Mouse (Mus musculus) kidney, adult 2 months (tissue): ENCODE measurements around the gene Phtf2. TPM values are rescaled to one million over a fixed set of nuclear protein-coding genes. Genes with fewer than 3 reads are reported as not detected.
"Not testable (repeated sequence)": the region's sequence is repeated elsewhere in the genome, so short reads cannot be mapped to it uniquely, and the experiment has no call there.

ENCODE experiments used
- DNase-seq: peaks from one replicate; pipeline ENCODE4 v3.0.0; 2021
- H3K27ac ChIP-seq: fragments of 200-500 bp; 2 replicates; pipeline ENCODE4 v1.5.1; 2012; ENCODE audit warnings: low read depth, low read length, control low read depth, inconsistent platforms; ENCODE audit not compliant: insufficient read depth
- H3K27me3 ChIP-seq: fragments of 200-500 bp; replicated peaks from 2 replicates; pipeline ENCODE4 v1.6.1; 2012; ENCODE audit warnings: mild to moderate bottlenecking, moderate library complexity, low read length, inconsistent platforms; ENCODE audit not compliant: control insufficient read depth, insufficient read depth
- H3K36me3 ChIP-seq: fragments of 200-500 bp; 2 replicates; pipeline ENCODE4 v1.6.1; 2012; ENCODE audit warnings: mild to moderate bottlenecking, moderate library complexity, low read length, inconsistent platforms; ENCODE audit not compliant: control insufficient read depth, insufficient read depth
- H3K4me1 ChIP-seq: fragments of 200-500 bp; 2 replicates; pipeline ENCODE4 v1.6.1; 2011; ENCODE audit warnings: low read length; ENCODE audit not compliant: control insufficient read depth, insufficient read depth
- H3K4me3 ChIP-seq: fragments of 200-500 bp; 2 replicates; pipeline ENCODE4 v1.5.1; 2011; ENCODE audit warnings: mild to moderate bottlenecking, low read depth, low read length, control low read depth; ENCODE audit not compliant: insufficient read depth
- CTCF ChIP-seq: fragments of 200-500 bp; conservative IDR thresholded peaks from 2 replicates; pipeline ENCODE4 v1.5.1; 2011; ENCODE audit warnings: low read depth, mild to moderate bottlenecking, control low read depth, low read length, moderate library complexity, mixed read lengths; ENCODE audit not compliant: insufficient read depth, insufficient read length
- POLR2A ChIP-seq: fragments of 200-500 bp; IDR thresholded peaks from one replicate; pipeline ENCODE4 v1.6.1; 2011; ENCODE audit warnings: low read depth, low read length, control low read depth
- WGBS: fragments of 180-500 bp; shearing (Covaris S2); methylation state at CpG from one replicate; pipeline ENCODE4 v1.1.7; 2018; 5-methylcytosine and 5-hydroxymethylcytosine counted together
- polyA plus RNA-seq: library from polyadenylated mRNA; depleted of rRNA; stranded (reverse); fragments of >200 nt; gene quantifications from 2 replicates; pipeline ENCODE4 v1.2.3, GENCODE M21; 2012

The Phtf2 gene
- polyA plus RNA-seq, 1 experiment: 4.0 TPM

DNA sequence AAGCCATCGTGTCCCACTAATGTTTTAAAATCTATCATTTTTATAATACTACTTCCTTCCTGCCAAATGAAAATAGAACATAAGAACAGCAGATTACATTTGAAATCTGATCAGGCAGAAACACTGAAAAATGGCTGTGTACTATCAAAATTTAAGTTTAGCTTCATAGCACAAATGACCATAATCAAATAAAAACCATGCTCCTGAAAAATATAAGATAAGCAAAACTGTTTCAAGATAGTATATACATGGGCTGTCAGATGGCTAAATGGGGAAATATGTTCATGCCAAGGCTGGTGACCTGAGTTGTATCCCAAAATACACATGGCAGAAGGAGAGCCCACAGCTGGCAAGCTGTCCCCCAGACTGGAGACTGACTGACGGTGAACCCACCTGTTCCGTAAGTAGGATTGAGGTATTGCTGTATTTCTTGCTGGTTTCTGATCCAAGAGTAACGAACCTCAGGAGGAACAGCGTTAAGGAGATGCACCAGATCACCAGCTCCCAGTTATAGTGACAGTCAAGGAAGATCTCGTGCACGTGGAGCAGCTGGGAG, 116.5 kb downstream of the Phtf2 start:
- WGBS: 87% methylated on average over 7 of the region's 7 CpGs
- Histone ChIP-seq H3K27me3 (no peaks in the 10 kb centered on the region), H3K4me3 (no peak overlapping the region), H3K36me3 (peaks cover under 1% of the 10 kb centered on the region; the same call in 1 of the 2 replicates), H3K4me1 (no peaks in the 10 kb centered on the region), H3K27ac (no peak overlapping the region)
- TF ChIP-seq CTCF: no peak
- no peak for TF ChIP-seq POLR2A
- DNase-seq: no peak

GRCm38 (mm10) chr5:20762441-20762840, 119.5 kb downstream of the Phtf2 start:
- DNase-seq, H3K27me3 ChIP-seq: not testable (repeated sequence)
- 95% methylated on average over 3 of the region's 3 CpGs for WGBS

GRCm38 (mm10) chr5:20760368-20761162, 121.4 kb downstream of the Phtf2 start:
- Histone ChIP-seq H3K27me3 (no peaks in the 10 kb centered on the region), H3K4me3 (no peak overlapping the region), H3K27ac (no peak overlapping the region), H3K4me1 (no peaks in the 10 kb centered on the region), H3K36me3 (peaks cover 2% of the 10 kb centered on the region; the same call in 1 of the 2 replicates)
- TF ChIP-seq POLR2A (no peak), CTCF (no peak)
- no peak for DNase-seq
- 96% methylated on average over 12 of the region's 12 CpGs for whole genome bisulfite sequencing

More at GRCm38 (mm10) chr5:20762441-20762840, 119.5 kb downstream of the Phtf2 start:
- H3K4me1 ChIP-seq, H3K36me3 ChIP-seq, H3K4me3 ChIP-seq, H3K27ac ChIP-seq: not testable (repeated sequence)

DNA sequence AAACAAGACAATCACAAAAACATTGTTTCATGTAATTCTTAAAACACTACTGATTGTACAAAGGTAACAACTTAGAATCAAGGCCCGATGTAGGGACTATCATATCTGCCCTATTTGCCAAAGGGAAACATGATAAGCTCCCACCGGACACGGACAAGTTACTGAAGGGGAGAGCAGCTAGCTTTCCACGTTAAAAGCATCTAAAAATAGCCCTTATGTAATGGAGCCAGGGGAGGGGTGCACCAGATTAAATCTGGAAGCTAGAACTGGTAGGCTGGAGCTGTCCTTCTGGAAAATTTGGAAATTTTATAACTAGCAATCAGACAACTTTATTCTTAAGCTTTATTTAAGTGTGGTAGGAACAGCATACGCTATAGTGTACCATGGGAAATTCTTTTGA, 122.2 kb downstream of the Phtf2 start:
- TF ChIP-seq CTCF: no peak
- TF ChIP-seq POLR2A: no peak
- DNase-seq: no peak
- H3K36me3 ChIP-seq: peaks cover 2% of the 10 kb centered on the region; the same call in 1 of the 2 replicates
- no peaks in the 10 kb centered on the region for H3K27me3 ChIP-seq
- no peaks in the 10 kb centered on the region for H3K4me1 ChIP-seq
- no peak overlapping the region for H3K27ac ChIP-seq
- no peak overlapping the region for H3K4me3 ChIP-seq
- WGBS: 59% methylated on average over 5 of the region's 5 CpGs

DNA sequence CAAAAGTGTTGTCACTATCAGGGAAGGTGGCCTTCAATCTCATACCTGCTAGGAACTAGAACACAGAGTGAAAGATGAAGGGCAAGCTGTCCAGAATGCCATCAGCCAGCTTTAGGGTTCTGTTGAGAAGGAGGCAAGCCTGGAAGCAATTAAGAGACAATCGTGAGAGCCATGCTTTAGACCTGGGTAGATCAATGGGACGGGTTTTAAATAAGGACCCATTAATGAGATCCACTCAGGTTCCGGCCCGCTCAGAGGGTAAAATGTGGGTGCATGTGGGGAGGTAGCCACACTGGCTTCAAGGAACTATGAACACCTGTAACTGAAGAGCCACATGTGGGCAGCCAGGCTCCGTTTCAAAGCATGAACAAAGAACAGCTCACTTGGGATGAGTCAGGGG, 128.0 kb downstream of the Phtf2 start:
- WGBS: 72% methylated on average over 5 of the region's 5 CpGs
- TF ChIP-seq POLR2A: no peak
- no peak for TF ChIP-seq CTCF
- H3K4me3 ChIP-seq: no peak overlapping the region
- H3K4me1 ChIP-seq: no peaks in the 10 kb centered on the region
- no peak for DNase-seq
- H3K27me3 ChIP-seq: no peaks in the 10 kb centered on the region
- H3K36me3 ChIP-seq: no peaks in the 10 kb centered on the region
- no peak overlapping the region for H3K27ac ChIP-seq

GRCm38 (mm10) chr5:20753096-20753495, 128.8 kb downstream of the Phtf2 start:
- no peaks in the 10 kb centered on the region for H3K27me3 ChIP-seq
- H3K4me3 ChIP-seq: no peak overlapping the region
- H3K4me1 ChIP-seq: no peaks in the 10 kb centered on the region
- TF ChIP-seq CTCF (no peak), POLR2A (no peak)
- no peak for DNase-seq
- no peak overlapping the region for H3K27ac ChIP-seq
- H3K36me3 ChIP-seq: no peaks in the 10 kb centered on the region
- WGBS: 63% methylated on average over 2 of the region's 2 CpGs

DNA sequence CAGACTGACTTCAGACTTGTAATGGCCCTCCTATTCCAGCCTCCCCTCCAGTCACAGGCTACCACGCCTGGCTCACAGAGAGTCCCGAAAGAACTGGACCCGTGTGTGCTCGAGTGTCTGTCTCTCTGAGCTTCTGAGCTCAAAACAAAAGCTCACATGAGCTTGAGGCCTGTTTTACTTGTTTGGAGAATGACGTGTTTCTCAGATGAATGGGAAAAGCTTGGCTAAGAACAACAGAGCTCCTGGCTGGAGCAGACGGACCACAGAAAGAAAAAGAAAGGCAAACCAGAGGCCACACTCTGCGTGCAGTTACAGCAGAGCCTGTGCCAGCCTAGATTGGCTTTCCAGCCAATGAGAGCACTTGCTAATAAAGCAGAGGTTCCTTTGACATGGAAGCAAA, 130.2 kb downstream of the Phtf2 start:
- no peak for DNase-seq
- WGBS: 77% methylated on average over 7 of the region's 7 CpGs

More for the DNA sequence above, 130.2 kb downstream of the Phtf2 start:
- Histone ChIP-seq H3K4me3 (no peak overlapping the region), H3K27me3 (no peaks in the 10 kb centered on the region), H3K4me1 (no peaks in the 10 kb centered on the region), H3K36me3 (no peaks in the 10 kb centered on the region), H3K27ac (no peak overlapping the region)
- TF ChIP-seq CTCF: no peak
